Mouse (Mus musculus): Measurements from ENCODE around the gene Zfp524.

DNA sequence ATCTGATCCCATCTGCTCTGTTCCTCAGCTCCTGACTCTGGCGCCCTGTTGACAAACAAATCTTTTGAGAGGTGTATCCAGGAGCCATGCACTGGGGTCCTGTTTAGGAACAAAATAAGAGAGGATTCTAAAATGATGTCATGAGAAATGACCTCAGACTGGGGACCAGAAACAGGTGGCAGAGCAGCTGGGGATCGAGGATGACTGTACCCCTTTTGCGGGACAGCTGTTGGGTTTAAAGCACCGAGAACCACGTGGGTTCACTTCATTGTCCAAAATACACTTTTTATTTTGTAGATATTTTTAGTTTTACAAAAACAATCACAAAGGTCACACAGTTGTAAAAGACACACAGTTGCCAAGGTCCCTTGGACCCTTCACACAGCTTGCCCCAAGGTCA, 49.2 kb upstream of the Zfp524 start:
- TF ChIP-seq CTCF (IDR thresholded peaks at IDR 0.05; ENCODE audit: low read depth) (no peak), EP300 (IDR thresholded peaks at IDR 0.05; ENCODE audit: low read depth) (no peak)
